Mouse (Mus musculus) hindbrain, embryonic 12.5 days (tissue): ENCODE data around the gene Eif2ak3. TPM values are rescaled to one million over a fixed set of nuclear protein-coding genes. Genes with fewer than 3 reads are reported as not detected.

Source experiments
- ATAC-seq: fragments of 200-750 bp; cut with Nextera tagmentation; 2 replicates; pipeline ENCODE4 v1.8.0; 2017; ENCODE audit warnings: moderate TSS enrichment; ENCODE audit not compliant: low FRiP score
- H3K27ac ChIP-seq: fragments of 300-500 bp; sonication (generic); 2 replicates; pipeline ENCODE4 v1.5.1; 2016; ENCODE audit warnings: mild to moderate bottlenecking
- H3K27me3 ChIP-seq: fragments of 300-500 bp; sonication (generic); 2 replicates; pipeline ENCODE4 v1.6.1; 2016; ENCODE audit warnings: mild to moderate bottlenecking
- H3K36me3 ChIP-seq: fragments of 300-500 bp; sonication (generic); 2 replicates; pipeline ENCODE4 v1.6.1; 2016; ENCODE audit warnings: mild to moderate bottlenecking
- H3K4me1 ChIP-seq: fragments of 300-500 bp; sonication (generic); 2 replicates; pipeline ENCODE4 v1.6.1; 2016
- H3K4me2 ChIP-seq: fragments of 300-500 bp; sonication (generic); replicated peaks from 2 replicates; pipeline ENCODE4 v1.6.1; 2016; ENCODE audit warnings: mild to moderate bottlenecking
- H3K4me3 ChIP-seq: fragments of 300-500 bp; sonication (generic); 2 replicates; pipeline ENCODE4 v1.5.1; 2016; ENCODE audit warnings: mild to moderate bottlenecking
- H3K9ac ChIP-seq: fragments of 300-500 bp; sonication (generic); 2 replicates; pipeline ENCODE4 v1.6.1; 2016; ENCODE audit warnings: mild to moderate bottlenecking, moderate library complexity
- H3K9me3 ChIP-seq: fragments of 300-500 bp; sonication (generic); replicated peaks from 2 replicates; pipeline ENCODE4 v1.6.1; 2016; ENCODE audit warnings: mild to moderate bottlenecking
- WGBS: fragments of 180-500 bp; shearing (Covaris S2); methylation state at CpG from one replicate; pipeline ENCODE4 v1.1.7; 2016; 5-methylcytosine and 5-hydroxymethylcytosine counted together
- polyA plus RNA-seq: library from polyadenylated mRNA; unstranded; fragments of >200 nt; fragmentation: Nextera tagmentation; extraction: Ambion mirVana; gene quantifications from 2 replicates; pipeline ENCODE4 v1.2.1, GENCODE M21; 2016

The Eif2ak3 gene
- polyA plus RNA-seq, 1 experiment from 2014 or later, result 16.1 TPM

DNA sequence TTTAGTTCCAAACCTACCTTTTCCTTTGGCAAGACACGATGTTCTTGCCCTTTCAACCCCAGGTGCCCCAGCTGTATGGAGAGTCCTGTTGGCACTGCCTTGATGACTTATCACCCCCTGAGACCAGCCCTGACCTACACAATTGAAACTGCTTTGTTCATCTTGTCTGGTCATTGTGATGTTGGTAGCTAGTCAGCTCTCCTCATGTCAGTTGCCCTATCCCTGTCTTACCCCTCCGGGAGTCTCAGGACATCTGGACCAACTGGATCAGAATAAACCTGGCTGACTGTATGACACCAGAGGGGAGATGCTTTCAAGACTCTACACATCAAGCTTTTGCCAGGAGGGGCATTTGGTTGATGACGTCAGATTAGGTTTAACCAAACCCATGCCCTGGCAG is 74.5 kb downstream of the Eif2ak3 start, which contains the start of gene Tex37:
Gene Tex37 (minus strand): TSS at position 101 of the 400 bp plus-strand sequence.
- no peak for ATAC-seq
- no peaks in the 10 kb centered on the region for H3K9me3 ChIP-seq
- H3K4me2 ChIP-seq, result no peak within 1 kb of the TSS
- H3K27me3 ChIP-seq, result 0 out of 2 replicates have a peak, but pooled peaks cover 3% of the 10 kb centered on the region
- peaks cover 9% of the 10 kb centered on the region for H3K4me1 ChIP-seq
- no peak within 1 kb of the TSS for H3K9ac ChIP-seq
- H3K36me3 ChIP-seq, result no peaks in the 10 kb centered on the region
- no peak within 1 kb of the TSS for H3K4me3 ChIP-seq
- 87% methylated on average over 3 of the region's 3 CpGs for WGBS
- no peak within 1 kb of the TSS for H3K27ac ChIP-seq

DNA sequence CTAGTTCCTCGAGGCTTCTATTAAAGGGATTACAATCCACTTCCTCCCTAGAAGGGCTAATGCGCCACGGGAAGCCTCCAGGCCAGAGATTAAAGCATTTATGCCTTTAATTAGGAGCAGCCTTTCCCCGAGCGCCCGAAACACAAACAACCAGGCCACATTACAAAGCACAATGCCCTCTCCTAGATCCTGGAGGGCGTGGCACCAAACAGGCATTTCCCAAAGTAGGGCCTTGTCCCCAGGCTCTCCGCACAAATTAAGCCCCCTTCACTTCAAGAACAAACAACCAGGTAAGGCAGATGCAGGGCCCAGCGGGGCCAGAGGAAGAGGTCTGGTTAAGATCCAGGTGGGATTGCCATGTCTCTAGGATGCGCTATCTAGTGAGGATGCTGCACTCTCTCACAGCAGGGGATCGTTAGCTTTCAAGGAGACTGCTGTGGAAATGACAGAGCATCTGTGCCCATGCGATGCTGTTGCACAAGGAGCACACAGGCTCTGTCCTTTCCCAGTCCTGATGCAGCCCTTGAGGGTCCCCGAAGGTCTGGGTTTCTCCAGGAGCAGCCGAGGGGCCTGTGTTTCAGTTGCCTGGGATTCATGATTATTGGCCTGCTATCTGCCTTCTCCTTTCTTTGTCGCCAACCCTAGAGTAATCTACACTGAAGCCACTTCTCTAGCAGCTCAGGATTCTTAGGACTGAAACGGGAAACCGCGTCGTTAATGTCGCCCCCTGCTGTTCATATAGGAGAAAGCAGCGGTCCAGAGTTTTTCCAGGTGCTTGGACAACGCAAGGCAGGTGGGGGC is 77.2 kb downstream of the Eif2ak3 start:
- ATAC-seq, result peak; percentile 80
- H3K4me3 ChIP-seq, result peak overlapping the region; percentile 27
- no peaks in the 10 kb centered on the region for H3K9me3 ChIP-seq
- 0 out of 2 replicates have a peak, but pooled peaks cover 3% of the 10 kb centered on the region for H3K27me3 ChIP-seq
- H3K36me3 ChIP-seq, result no peaks in the 10 kb centered on the region
- peak overlapping the region; percentile 52 for H3K27ac ChIP-seq
- H3K4me1 ChIP-seq, result peaks cover 9% of the 10 kb centered on the region
- peak overlapping the region; percentile 56 for H3K4me2 ChIP-seq
- 7% methylated on average over 22 of the region's 22 CpGs for WGBS
- H3K9ac ChIP-seq, result peak overlapping the region; percentile 55

DNA sequence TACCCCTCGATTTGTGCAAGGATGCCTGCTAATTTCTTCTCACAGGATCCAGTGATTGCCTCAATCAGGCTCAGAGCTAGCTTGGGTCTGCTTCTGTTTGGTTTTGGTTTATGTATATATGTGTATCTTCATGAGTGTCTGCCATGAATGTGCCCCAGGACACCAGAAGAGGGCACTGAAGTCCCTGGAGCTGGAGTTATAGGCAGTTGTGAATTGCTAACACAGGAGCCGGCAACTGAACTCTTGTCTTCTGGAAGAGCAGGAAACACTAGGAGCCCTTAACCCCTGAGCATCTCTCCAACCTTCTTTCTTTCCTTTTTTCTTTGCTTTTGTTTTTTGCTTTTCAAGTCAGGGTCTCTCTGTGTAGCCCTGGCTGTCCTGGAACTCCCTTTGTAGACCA is 87.5 kb downstream of the Eif2ak3 start:
- no peak for ATAC-seq
- Histone ChIP-seq H3K27me3 (no peaks in the 10 kb centered on the region), H3K9me3 (no peaks in the 10 kb centered on the region), H3K4me2 (no peak overlapping the region), H3K36me3 (no peaks in the 10 kb centered on the region), H3K9ac (no peak overlapping the region), H3K4me1 (no peaks in the 10 kb centered on the region), H3K4me3 (no peak overlapping the region), H3K27ac (no peak overlapping the region)
- 92% methylated on average over 2 of the region's 2 CpGs for WGBS

- Histone ChIP-seq H3K4me1 (peaks cover 9% of the 10 kb centered on the region), H3K9ac (no peak overlapping the region), H3K4me2 (no peak overlapping the region), H3K27me3 (peaks cover 54% of the 10 kb centered on the region), H3K36me3 (no peaks in the 10 kb centered on the region), H3K9me3 (no peaks in the 10 kb centered on the region), H3K27ac (no peak overlapping the region), H3K4me3 (no peak overlapping the region)
- no peak for ATAC-seq
- 78% methylated on average over 7 of the region's 7 CpGs for WGBS
These were observed 109.0 kb downstream of the Eif2ak3 start for GRCm38 (mm10) chr6:70953274-70953673.

DNA sequence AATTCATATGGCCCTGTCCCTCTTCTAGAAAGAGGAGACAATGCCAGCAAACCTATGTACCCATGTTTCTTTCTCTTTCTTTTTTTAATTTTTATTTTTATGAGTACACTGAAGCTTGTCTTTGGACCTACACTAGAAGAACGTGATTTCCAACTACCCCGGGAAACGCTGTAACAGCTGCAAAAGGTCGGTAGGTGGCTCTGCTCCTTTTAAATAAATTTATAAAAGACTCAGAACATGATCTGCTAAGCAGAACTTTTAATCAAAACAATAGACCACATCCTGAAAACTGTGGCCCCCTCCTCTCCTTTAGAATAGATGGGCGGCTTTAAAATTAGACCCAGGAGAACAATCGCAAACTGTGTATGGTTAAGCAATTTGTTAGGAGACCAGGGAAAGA is 109.7 kb downstream of the Eif2ak3 start:
- H3K4me1 ChIP-seq, result peaks cover 9% of the 10 kb centered on the region
- peaks cover 61% of the 10 kb centered on the region for H3K27me3 ChIP-seq
- H3K9ac ChIP-seq, result no peak overlapping the region
- no peak overlapping the region for H3K4me3 ChIP-seq
- WGBS, result 11% methylated on average over 6 of the region's 6 CpGs
- H3K36me3 ChIP-seq, result no peaks in the 10 kb centered on the region
- H3K9me3 ChIP-seq, result no peaks in the 10 kb centered on the region
- no peak overlapping the region for H3K4me2 ChIP-seq
- no peak overlapping the region for H3K27ac ChIP-seq
- no peak for ATAC-seq

Other genes starting within 250 kb of the Eif2ak3 start
- gene Rpia, start 52.3 kb upstream of the Eif2ak3 start, polyA plus RNA-seq, result 3.2 and 3.5 TPM in 2 replicates
- not detected in 2 replicates for gene Tex37, start 74.4 kb downstream of the Eif2ak3 start, polyA plus RNA-seq
- not detected in 2 replicates for gene Foxi3, start 112.0 kb downstream of the Eif2ak3 start, polyA plus RNA-seq